Mouse (Mus musculus) CH12F3 (cell line): ENCODE measurements around the gene Fibcd1.

Experiments
- in situ Hi-C: fragments of 300-500 bp; cut with MboI; formaldehyde crosslinking; loops from 2 replicates; pipeline ENCODE4 v1.14.3; 2020; ENCODE audit warnings: low sequenced_read_pairs

Gene Fibcd1

GRCm38 (mm10) chr2:31862919-31863318 is 17.1 kb upstream of the Fibcd1 start:
- in situ Hi-C loops: no loop called here

- in situ Hi-C loops: no loop called here
Observed at GRCm38 (mm10) chr2:31858500-31858899, 12.7 kb upstream of the Fibcd1 start.

GRCm38 (mm10) chr2:31857180-31857579 is 11.4 kb upstream of the Fibcd1 start:
- in situ Hi-C loops: no loop called here

GRCm38 (mm10) chr2:31855991-31856390 is 10.2 kb upstream of the Fibcd1 start:
- in situ Hi-C loops: no loop called here

GRCm38 (mm10) chr2:31850141-31850540 is 4.3 kb upstream of the Fibcd1 start:
- in situ Hi-C loops: no loop called here

GRCm38 (mm10) chr2:31847908-31848307 is 2.1 kb upstream of the Fibcd1 start:
- in situ Hi-C loops: no loop called here

- in situ Hi-C loops: no loop called here
Observed at GRCm38 (mm10) chr2:31846692-31847660, 1.2 kb upstream of the Fibcd1 start.

- in situ Hi-C loops: no loop called here
Observed at GRCm38 (mm10) chr2:31845512-31845895, 301 bp downstream of the Fibcd1 start.

GRCm38 (mm10) chr2:31844729-31845136 is 1.1 kb downstream of the Fibcd1 start:
- in situ Hi-C loops: no loop called here

- in situ Hi-C loops: no loop called here
Observed at GRCm38 (mm10) chr2:31838868-31839267, 6.9 kb downstream of the Fibcd1 start.

- in situ Hi-C loops: no loop called here
Observed at GRCm38 (mm10) chr2:31836985-31837384, 8.8 kb downstream of the Fibcd1 start.

- in situ Hi-C loops: no loop called here
Observed at GRCm38 (mm10) chr2:31836091-31836490, 9.7 kb downstream of the Fibcd1 start.

- in situ Hi-C loops: no loop called here
Observed at GRCm38 (mm10) chr2:31828311-31828825, 17.4 kb downstream of the Fibcd1 start.

- in situ Hi-C loops: no loop called here
Observed at GRCm38 (mm10) chr2:31827877-31828276, 17.9 kb downstream of the Fibcd1 start.

- in situ Hi-C loops: no loop called here
Observed at GRCm38 (mm10) chr2:31826094-31827085, 19.4 kb downstream of the Fibcd1 start.

- in situ Hi-C loops: no loop called here
Observed at GRCm38 (mm10) chr2:31825469-31825911, 20.3 kb downstream of the Fibcd1 start.

- in situ Hi-C loops: no loop called here
Observed at GRCm38 (mm10) chr2:31823933-31824730, 21.7 kb downstream of the Fibcd1 start.

- in situ Hi-C loops: no loop called here
Observed at GRCm38 (mm10) chr2:31822524-31823371, 23.1 kb downstream of the Fibcd1 start.

GRCm38 (mm10) chr2:31815367-31815766 is 30.4 kb downstream of the Fibcd1 start:
- in situ Hi-C loops: loop anchor here (5.0 kb wide), 1 partner anchor 72 kb away; the partner anchor contains the start of gene Lamc3
